Mouse (Mus musculus) forebrain, embryonic 11.5 days (tissue): ENCODE data around the gene Shprh. TPM values are rescaled to one million over a fixed set of nuclear protein-coding genes. Genes with fewer than 3 reads are reported as not detected.
"Not testable (repeated sequence)": the region's sequence is repeated elsewhere in the genome, so short reads cannot be mapped to it uniquely, and the experiment has no call there.

Source experiments
- ATAC-seq: fragments of 200-750 bp; cut with Nextera tagmentation; replicated peaks from 2 replicates; pipeline ENCODE4 v1.8.0; 2017; ENCODE audit warnings: moderate TSS enrichment; ENCODE audit not compliant: low FRiP score
- DNase-seq: peaks from one replicate; pipeline ENCODE4 v3.0.0-alpha.2; 2017; ENCODE audit warnings: low spot score
- H3K27ac ChIP-seq: fragments of 300-500 bp; sonication (generic); 2 replicates; pipeline ENCODE4 v1.5.1; 2014; ENCODE audit warnings: low read depth, low read length
- H3K27me3 ChIP-seq: fragments of 300-500 bp; sonication (generic); 2 replicates; pipeline ENCODE4 v1.6.1; 2014; ENCODE audit warnings: mild to moderate bottlenecking, low read length, mixed read lengths; ENCODE audit not compliant: control insufficient read depth, insufficient read depth
- H3K36me3 ChIP-seq: fragments of 300-500 bp; sonication (generic); 2 replicates; pipeline ENCODE4 v1.6.1; 2014; ENCODE audit warnings: mild to moderate bottlenecking, low read length, moderate library complexity, mixed read lengths; ENCODE audit not compliant: control insufficient read depth, insufficient read depth
- H3K4me1 ChIP-seq: fragments of 300-500 bp; sonication (generic); replicated peaks from 2 replicates; pipeline ENCODE4 v1.6.1; 2014; ENCODE audit warnings: low read length, mixed read lengths; ENCODE audit not compliant: control insufficient read depth, insufficient read depth
- H3K4me2 ChIP-seq: fragments of 300-500 bp; sonication (generic); 2 replicates; pipeline ENCODE4 v1.6.1; 2014; ENCODE audit warnings: low read depth, mild to moderate bottlenecking, low read length, moderate library complexity, mixed read lengths; ENCODE audit not compliant: severe bottlenecking
- H3K4me3 ChIP-seq: fragments of 300-500 bp; sonication (generic); 2 replicates; pipeline ENCODE4 v1.5.1; 2014; ENCODE audit warnings: low read depth, low read length
- H3K9ac ChIP-seq: fragments of 300-500 bp; sonication (generic); 2 replicates; pipeline ENCODE4 v1.6.1; 2014; ENCODE audit warnings: low read length
- H3K9me3 ChIP-seq: fragments of 300-500 bp; sonication (generic); 2 replicates; pipeline ENCODE4 v1.6.1; 2016; ENCODE audit warnings: low read length, mixed read lengths; ENCODE audit not compliant: control insufficient read depth
- WGBS: fragments of 180-500 bp; shearing (Covaris S2); extraction: QIAGEN DNeasy Blood & Tissue Kit; methylation state at CpG from one replicate; pipeline ENCODE4 v1.1.7; 2014; 5-methylcytosine and 5-hydroxymethylcytosine counted together
- polyA plus RNA-seq: library from polyadenylated mRNA; unstranded; fragments of >200 nt; fragmentation: Nextera tagmentation; extraction: Ambion mirVana; gene quantifications from 2 replicates; pipeline ENCODE4 v1.2.1, GENCODE M21; 2014

The Shprh gene
- polyA plus RNA-seq, 1 experiment from 2014 or later = 31.4 TPM

DNA sequence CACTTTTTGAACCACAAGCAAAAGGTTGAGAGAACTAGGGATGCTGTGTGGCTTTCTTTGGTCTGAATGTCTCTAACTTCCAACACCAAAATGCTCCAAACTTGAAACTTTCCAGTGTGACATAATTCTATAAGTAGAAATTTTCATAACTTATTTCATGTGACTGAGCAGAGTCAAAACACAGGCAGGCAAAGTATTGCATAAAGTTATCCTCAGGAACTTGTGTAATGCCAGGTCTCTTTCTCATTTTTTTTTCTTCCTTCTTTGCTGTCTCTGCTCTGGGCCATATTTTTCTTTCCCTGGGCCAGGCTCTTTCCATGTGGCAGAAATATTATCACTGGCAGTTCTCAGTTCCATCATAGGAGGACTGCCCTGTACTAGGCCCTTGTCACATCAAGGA lies 110.9 kb downstream of the Shprh start:
- DNase-seq = no peak
- H3K4me1 ChIP-seq = no peaks in the 10 kb centered on the region
- H3K9me3 ChIP-seq = no peaks in the 10 kb centered on the region
- H3K27me3 ChIP-seq = no peaks in the 10 kb centered on the region
- no peak overlapping the region for H3K27ac ChIP-seq
- ATAC-seq = no peak
- no peaks in the 10 kb centered on the region for H3K36me3 ChIP-seq
- H3K9ac ChIP-seq = no peak overlapping the region
- H3K4me2 ChIP-seq = no peak overlapping the region
- H3K4me3 ChIP-seq = no peak overlapping the region

DNA sequence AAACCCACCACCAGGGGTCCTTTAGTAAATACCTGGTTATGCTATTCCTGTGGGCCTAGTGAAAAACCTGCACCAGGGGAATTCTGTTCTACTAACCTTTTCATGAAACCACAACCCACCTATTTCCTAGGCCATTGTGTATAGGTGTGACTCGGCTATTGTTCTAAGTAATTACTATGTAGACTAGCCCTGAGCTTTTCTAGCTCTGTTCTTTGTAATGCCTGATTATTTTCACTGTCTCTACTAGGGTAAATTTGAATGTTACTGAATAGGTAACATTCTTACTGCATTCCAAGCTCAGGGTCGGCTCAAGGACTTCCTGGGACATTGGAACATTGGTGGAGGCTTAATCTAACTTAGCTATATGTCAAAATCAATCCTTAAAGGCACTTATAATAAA lies 113.1 kb downstream of the Shprh start:
- not testable (repeated sequence) for H3K9me3 ChIP-seq, H3K4me2 ChIP-seq, H3K4me3 ChIP-seq, H3K27me3 ChIP-seq, ATAC-seq, H3K27ac ChIP-seq, H3K36me3 ChIP-seq, H3K9ac ChIP-seq, DNase-seq, H3K4me1 ChIP-seq
- WGBS = 77% methylated on average over 2 of the region's 2 CpGs

DNA sequence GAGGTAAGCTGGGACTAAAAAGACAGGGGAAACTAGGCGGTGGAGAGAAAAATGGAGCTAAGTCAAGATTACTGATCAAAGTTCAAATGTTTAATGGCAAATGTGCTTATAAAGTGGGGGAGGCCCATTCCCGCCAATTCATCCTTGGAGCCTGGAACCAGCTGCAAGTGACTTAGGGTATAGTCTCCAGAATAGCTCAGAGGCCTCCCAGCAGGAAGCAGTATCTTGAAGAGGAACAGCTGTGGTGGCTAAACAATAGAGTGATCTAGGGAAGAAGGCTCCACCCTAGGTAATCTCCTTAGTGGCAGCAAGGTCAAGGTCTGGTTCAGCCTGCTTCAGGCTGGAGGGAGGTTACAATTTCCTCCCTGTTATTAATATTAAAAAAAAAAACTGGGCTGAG lies 114.6 kb downstream of the Shprh start:
- not testable (repeated sequence) for H3K4me2 ChIP-seq, H3K27me3 ChIP-seq, H3K9ac ChIP-seq, H3K4me3 ChIP-seq, H3K36me3 ChIP-seq, ATAC-seq, H3K9me3 ChIP-seq, H3K27ac ChIP-seq, DNase-seq, H3K4me1 ChIP-seq
- 87% methylated on average over 2 of the region's 2 CpGs for WGBS

Other genes with a start within 250 kb of the Shprh start
- 0.39 and 0.64 TPM in 2 replicates for gene Grm1, start 67.1 kb upstream of the Shprh start, polyA plus RNA-seq
- 45.6 and 47.8 TPM in 2 replicates for gene Fbxo30, start 131.9 kb downstream of the Shprh start, polyA plus RNA-seq
- 0.55 and 0.63 TPM in 2 replicates for gene Epm2a, start 194.0 kb downstream of the Shprh start, polyA plus RNA-seq